Mouse (Mus musculus) thymus, adult 2 months (tissue): ENCODE measurements around the gene Ccz1.

Experiments used
- CTCF ChIP-seq: fragments of 200-500 bp; IDR thresholded peaks from 2 replicates; pipeline ENCODE4 v1.5.1; 2012; ENCODE audit warnings: mild to moderate bottlenecking, control low read depth, low read length, moderate library complexity, borderline replicate concordance; ENCODE audit not compliant: control insufficient read depth, poor library complexity, insufficient read depth; ENCODE audit errors: extremely low read depth
- POLR2A ChIP-seq: fragments of 200-500 bp; IDR thresholded peaks from 2 replicates; pipeline ENCODE4 v1.6.1; 2012; ENCODE audit warnings: mild to moderate bottlenecking, low read length, control low read depth, moderate library complexity; ENCODE audit not compliant: control insufficient read depth, poor library complexity, insufficient read depth; ENCODE audit errors: extremely low read depth

GRCm38 (mm10) chr5:143950016-143950415 is 64.7 kb downstream of the Ccz1 start:
- TF ChIP-seq CTCF: no peak
- TF ChIP-seq POLR2A: no peak
